Mouse (Mus musculus): ENCODE measurements around the gene Dpf2.

Dpf2 gene

DNA sequence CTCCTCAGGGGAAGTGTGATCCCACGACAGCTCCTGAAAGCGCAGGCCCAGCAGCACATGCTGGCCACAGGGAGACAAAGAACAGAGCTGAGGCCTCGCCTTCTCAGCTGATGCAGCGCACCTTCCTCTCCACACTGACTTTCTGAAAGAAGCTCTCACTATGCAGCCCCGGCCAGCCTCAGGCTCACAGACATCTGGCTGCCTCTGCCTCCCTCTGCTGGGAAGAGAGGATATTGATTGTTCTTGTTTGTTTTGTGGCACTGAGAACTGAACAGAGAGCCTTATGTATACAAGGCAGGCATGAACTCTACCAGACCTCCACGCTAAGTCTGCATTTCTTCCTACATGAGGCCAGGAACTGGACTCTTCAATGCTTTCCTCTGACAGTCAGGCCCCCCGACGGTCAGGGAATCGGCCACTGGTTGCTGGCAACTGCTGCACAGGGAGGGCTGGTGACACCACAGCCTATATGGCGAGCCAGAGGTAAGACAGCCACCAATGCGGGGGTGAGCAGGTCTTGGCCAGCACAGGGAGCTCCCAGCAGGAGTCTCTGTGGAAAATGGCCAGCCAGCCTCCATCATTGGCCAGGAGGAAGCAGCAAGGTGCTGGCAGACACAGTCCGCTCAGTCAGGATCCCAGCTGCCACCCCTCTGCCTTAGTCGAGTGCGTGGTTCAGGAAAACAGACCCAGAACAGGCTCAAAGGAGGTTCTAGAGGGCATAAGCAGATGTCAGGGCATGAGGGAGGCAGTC lies 50.3 kb downstream of the Dpf2 start:
- DNase-seq (ENCODE audit: low read depth): no peak

DNA sequence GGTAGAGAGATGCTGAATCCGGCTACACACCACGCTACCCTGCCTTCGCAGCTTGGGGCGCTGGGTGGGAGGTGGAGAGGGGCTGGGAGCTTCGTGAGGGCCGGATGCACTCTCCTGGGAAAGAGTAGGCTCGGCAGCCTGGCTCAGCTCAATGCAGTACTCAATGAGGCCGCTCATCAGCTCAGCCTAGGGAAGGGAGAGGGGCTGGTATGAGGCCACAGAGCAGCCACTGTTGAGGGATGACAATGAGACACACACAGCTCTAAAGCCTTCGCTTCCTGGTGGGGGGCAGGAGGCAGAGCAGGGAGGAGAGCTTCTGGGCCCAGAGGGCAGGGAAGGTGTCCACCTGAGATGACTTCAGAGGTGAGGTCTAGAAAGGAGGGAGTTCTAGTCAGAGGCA lies 56.2 kb downstream of the Dpf2 start:
- DNase-seq (ENCODE audit: low read depth): no peak

DNA sequence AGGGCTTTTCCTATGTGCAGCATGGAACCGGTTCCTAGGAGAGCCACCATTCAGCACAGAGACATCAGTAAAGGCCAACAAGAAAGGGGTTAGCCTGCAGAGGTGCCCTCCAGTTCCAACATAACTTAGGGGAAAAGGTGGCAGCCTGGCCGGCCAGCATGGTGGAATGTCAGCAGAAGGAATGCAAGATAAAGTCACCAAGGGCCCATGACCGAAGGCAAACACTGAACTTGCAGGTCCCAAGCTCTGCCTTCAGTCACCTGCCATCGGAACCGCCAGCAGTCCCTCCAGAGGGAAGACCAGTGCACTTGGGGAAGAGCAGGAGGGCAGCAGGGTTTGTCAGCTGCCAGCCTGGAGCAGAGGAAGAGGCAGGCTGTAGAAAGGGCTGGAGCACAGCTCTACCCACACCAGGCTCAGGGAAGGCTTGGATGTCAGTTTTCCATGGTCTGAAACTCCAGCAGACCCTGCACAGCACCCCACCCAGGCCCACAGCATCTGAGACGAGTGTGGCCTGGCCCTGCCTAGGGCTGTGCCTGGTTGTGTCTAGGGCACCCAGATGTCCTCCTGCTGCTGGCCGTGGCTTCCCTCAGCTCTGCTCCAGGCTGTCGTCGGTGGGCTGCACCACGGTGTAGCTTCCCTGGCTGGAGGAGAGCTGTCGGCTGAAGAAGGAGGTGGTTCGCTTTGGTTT lies 60.6 kb downstream of the Dpf2 start:
- DNase-seq (ENCODE audit: low read depth): no peak

DNA sequence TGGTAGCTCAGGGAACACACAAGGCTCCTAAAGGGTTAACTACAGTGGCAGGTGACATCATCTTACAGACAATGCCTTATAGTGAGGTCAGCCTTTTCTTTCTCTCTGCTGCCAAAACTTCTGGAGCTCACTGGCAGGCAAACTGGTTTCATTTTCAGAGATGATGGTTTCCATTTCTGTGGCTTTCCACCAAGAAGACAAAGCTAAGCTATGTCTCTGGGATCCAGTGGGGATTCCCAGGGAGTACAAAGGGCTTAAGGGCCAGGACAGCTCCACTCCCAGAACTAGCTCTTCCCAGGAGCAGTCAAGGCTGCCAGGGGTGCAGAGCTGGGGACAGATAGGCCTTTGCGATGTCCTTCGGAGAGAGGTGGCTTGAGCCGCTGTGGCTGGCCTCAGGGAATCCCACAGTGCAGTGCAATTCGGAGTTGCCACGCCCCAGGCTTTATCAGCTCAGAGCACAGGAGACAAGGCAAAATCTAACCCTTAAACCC lies 61.3 kb downstream of the Dpf2 start:
- peak; percentile 47 for DNase-seq (ENCODE audit: low read depth)

DNA sequence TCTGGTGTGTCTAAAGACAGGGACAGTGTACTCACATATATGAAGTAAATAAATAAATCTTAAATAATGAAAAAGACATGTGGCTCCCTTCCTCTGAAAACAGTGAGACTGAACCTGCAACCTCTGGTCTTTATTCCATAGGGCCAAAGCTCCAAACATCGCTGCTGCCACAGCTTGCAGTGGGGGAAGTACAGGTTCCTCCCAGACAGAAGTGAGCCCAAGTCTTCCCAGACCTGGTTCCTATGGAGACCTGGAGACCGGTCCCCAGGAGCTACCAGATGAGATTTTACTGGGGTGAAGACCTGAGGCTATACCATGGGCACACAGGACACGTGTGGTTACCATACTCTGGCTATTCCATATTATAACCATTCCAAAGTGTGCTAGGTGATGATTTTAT lies 62.0 kb downstream of the Dpf2 start:
- DNase-seq (ENCODE audit: low read depth): no peak

DNA sequence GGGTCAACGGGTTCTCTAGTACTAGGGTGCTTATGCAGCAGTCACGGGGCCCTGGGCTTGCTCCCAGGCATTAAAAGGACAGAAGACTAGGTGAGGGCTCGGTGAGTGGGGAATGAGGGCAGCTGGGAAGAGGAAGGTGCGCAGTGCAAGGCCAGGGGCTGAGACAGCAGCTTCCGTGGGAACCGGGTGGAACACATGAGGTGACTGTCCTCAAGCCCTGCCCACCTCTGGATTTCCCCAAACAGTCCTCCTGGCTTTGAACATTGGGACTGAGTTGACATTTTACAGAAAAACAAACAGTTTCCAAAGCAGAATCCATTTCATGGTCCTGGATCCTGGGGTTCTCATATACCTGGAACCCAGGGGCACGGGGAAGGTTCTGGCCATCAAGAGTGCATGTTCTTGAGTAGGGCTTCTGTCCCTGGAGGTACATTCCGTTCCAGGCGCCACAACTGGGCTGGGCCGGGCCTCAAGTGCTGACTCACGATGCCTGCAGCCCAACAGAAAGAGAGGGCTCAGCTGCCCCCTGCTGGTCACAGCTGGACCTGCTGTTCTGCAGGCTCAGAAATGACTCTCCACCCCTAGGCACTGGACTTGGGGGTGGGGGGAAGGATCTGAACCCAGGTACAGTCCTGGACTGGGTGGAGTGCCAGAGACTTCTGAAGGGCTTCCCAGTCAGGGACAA lies 62.8 kb downstream of the Dpf2 start:
- peak; percentile 96 for DNase-seq (ENCODE audit: low read depth)

DNA sequence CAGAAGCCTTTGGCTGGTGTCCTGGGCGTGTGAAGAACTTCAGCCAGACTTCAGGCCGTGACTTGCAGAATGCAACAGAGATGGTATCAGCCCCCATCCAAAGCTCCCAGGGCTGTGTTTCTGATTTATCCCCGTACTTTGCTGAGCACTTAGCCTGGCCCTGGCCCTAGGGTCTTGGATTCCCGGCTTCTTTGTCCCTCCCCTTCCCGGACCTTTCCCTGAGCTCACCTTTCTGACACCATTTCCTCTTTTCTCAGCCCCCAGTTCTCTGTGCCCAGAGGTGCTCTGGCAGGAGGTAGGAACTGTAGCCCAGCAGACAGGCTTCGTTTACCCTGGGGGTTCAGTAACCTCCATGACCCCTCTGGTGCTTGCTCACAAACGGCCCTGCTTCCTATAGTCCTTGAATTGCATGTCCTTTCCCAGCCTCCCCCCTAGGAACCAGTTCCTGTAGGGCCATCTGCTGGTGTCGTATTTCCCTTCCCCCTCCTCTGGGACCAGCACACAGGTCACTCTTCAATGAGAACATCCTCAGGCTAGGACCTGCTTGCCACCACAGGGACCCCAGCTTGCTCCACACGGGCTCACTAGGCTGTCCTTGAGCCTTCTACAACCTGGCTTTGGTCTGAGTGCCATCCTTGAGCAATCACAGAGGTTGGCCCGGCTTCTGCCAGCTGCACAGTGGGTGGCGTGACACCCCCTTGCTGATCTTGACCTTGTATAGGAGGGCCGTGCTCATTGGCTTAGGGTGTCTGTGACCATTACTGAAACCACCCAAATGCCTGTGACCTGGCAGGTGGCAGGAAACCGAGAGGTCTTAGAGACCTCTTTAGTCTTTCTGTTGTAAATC lies 63.8 kb downstream of the Dpf2 start:
- peak; percentile 60 for DNase-seq (ENCODE audit: low read depth)

DNA sequence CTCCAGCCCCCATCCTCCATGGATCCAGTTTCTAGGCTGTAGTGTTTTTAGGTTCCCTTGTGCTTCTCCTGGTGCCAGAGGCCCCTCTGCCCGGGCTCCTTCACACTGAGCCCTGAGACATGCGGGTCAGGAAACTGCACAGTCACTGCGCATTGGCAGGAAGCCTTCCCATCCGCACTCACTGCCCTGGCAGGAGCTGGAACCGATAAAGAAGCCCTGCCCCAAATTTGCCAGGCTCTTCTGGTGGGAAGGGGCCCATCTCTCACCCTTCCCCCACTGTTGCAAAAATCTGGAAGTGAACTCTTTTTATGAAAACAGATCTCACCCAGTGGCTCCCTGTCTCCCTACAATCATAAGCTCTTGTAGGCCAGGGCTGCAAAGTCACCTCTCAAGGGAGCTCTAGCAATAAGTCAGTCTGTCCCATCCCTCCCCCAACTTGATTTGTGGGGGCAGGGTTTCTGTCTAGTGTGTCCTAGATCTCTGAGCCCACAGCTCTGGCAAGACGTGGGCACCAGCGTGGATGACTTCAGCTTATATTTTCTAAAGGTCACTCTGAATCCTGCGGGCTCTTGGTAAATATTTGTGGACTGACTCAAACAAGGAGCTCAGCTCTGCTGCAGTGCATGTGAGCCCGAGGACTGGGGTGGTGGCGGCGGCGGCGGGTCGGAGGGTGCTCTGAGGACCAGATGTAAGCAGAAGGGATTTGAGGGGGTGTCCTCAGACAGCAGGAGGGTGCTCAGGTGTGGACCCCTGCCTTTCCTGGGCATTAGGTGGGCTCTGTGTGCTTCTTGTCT lies 64.6 kb downstream of the Dpf2 start:
- peak; percentile 63 for DNase-seq (ENCODE audit: low read depth)

DNA sequence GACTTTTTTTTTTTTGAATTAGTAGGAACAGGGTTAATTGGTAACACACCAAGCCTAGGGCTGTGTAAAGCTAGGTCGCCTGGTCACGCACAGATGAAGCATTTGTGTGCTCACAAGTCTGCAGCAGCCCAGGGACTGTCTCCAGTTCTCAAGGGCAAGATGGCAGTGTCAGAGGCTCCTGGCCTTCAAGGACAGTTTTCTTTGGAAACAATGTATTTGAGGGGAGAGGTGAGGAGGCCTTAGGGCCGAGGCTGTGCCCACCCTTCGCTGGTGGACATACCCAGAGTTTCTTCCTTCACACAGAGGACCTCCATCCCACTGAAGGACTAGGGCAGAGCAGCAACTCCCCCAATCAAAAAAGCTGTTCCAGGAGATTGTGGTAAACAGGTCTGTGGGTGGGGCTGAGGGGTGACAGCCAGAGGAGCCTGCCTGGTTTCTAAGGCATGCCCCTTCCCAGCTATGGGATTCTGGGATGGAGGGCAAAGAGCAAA lies 65.5 kb downstream of the Dpf2 start:
- no peak for DNase-seq (ENCODE audit: low read depth)

DNA sequence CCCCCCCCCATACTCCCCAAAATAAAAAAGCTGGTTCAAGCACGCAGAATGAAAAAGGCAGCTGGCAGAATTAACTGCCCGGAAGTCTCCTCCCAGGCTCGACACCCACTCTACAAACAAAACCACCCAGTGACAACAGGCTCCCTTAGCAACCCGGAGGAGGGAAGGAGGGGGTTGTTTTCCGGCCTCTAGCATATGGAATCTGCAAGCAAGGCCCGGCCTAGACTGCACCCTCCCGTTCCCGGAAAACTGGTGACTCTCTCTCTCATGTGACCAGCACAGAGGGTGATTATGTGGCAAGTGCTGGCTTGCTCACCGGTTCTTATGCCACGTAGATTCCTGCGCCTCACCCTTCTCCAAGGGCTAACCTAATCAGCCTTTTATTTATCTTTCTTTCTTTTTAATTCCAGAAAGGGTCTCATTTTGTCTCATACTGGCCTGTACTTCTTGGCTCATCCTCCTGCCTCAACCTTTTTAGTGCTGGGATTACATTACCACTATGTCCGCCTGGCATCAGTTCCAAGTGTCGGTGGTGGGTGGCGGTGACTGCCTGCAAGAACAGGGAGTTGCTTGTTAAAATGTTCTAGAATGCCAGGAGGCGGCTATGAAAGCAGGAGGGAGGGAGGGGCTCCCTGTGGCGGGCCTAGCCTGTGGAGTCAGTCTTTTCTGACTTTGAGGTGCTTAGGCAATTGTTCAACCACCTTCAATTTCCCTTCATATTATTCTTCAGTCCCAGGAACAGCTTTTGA lies 66.1 kb downstream of the Dpf2 start:
- DNase-seq (ENCODE audit: low read depth): peak; percentile 89

Measured in induced T-regulatory cell, adult 2 months (primary cell).